Mouse (Mus musculus): ENCODE measurements around the gene Dcaf4. TPM values are rescaled to one million over a fixed set of nuclear protein-coding genes. Genes with fewer than 3 reads are reported as not detected.

The Dcaf4 gene
- total RNA-seq (2023) = 10 to 100 TPM; 10.9 to 14.9 TPM

GRCm38 (mm10) chr12:83520311-83520890 is at the start of gene Dcaf4:
Gene Dcaf4, plus strand, starts transcription at chr12:83520466.

GRCm38 (mm10) chr12:83487476-83487991 is 32.7 kb upstream of the Dcaf4 start, which contains the start of gene Dpf3:
Gene Dpf3, minus strand, starts transcription at chr12:83487716.

Other genes starting within 250 kb of the Dcaf4 start
- gene Dpf3, start 32.8 kb upstream of the Dcaf4 start, total RNA-seq (2023) = 1 to 10 TPM in 1 of 2 experiments, under 1 TPM in 1; 0.52 to 1.7 TPM
- gene Zfyve1, start 76.8 kb downstream of the Dcaf4 start, total RNA-seq (2023) = 10 to 100 TPM; 28.9 to 31.9 TPM
- 100 to 1,000 TPM; 176 to 209 TPM for gene Rbm25, start 110.8 kb downstream of the Dcaf4 start, total RNA-seq (2023)
- 100 to 1,000 TPM; 135 to 141 TPM for gene Psen1, start 167.7 kb downstream of the Dcaf4 start, total RNA-seq (2023)
- under 1 TPM in 1 of 2 experiments, not detected in 1; 0.12 TPM for gene Papln, start 243.2 kb downstream of the Dcaf4 start, total RNA-seq (2023)